Mouse (Mus musculus): ENCODE results near the gene Lexm. TPM values are rescaled to one million over a fixed set of nuclear protein-coding genes. Genes with fewer than 3 reads are reported as not detected.

Gene Lexm
- polyA plus RNA-seq, 1 experiment: 2.0 TPM

GRCm38 (mm10) chr4:106590871-106591270, 26.2 kb downstream of the Lexm start:
- Histone ChIP-seq H3K36me3 (ENCODE audit: control insufficient read depth, insufficient read depth, low read length, poor library complexity, severe bottlenecking) (peaks cover 19% of the 10 kb centered on the region), H3K9me3 (replicated peaks; ENCODE audit: control insufficient read depth, insufficient read depth, low read length, poor library complexity, severe bottlenecking) (no peaks in the 10 kb centered on the region)

GRCm38 (mm10) chr4:106590142-106590541, 26.9 kb downstream of the Lexm start:
- Histone ChIP-seq H3K4me3 (ENCODE audit: low read depth, low read length) (no peak overlapping the region), H3K9ac (ENCODE audit: low read depth, poor library complexity, severe bottlenecking) (no peak overlapping the region), H3K9me3 (replicated peaks; ENCODE audit: control insufficient read depth, insufficient read depth, low read length, poor library complexity, severe bottlenecking) (no peaks in the 10 kb centered on the region), H3K27ac (ENCODE audit: insufficient read depth, low read length) (no peak overlapping the region), H3K36me3 (ENCODE audit: control insufficient read depth, insufficient read depth, low read length, poor library complexity, severe bottlenecking) (peaks cover 23% of the 10 kb centered on the region), H3K4me1 (ENCODE audit: control insufficient read depth, insufficient read depth, low read length) (peaks cover 2% of the 10 kb centered on the region), H3K27me3 (ENCODE audit: control insufficient read depth, insufficient read depth, low read length, poor library complexity, severe bottlenecking) (no peaks in the 10 kb centered on the region)
- TF ChIP-seq POLR2A (IDR thresholded peaks at IDR 0.05; ENCODE audit: insufficient read depth, low read length) (no peak), EP300 (IDR thresholded peaks at IDR 0.05; ENCODE audit: insufficient read depth, low read depth, low read length) (no peak), CTCF (IDR thresholded peaks at IDR 0.05; ENCODE audit: low read depth, low read length) (no peak)

More at GRCm38 (mm10) chr4:106590871-106591270, 26.2 kb downstream of the Lexm start:
- H3K27ac ChIP-seq (ENCODE audit: insufficient read depth, low read length): no peak overlapping the region
- H3K4me1 ChIP-seq (ENCODE audit: control insufficient read depth, insufficient read depth, low read length): no peaks in the 10 kb centered on the region
- no peak overlapping the region for H3K4me3 ChIP-seq (ENCODE audit: low read depth, low read length)
- no peak for TF ChIP-seq CTCF (IDR thresholded peaks at IDR 0.05; ENCODE audit: low read depth, low read length)
- no peak for TF ChIP-seq EP300 (IDR thresholded peaks at IDR 0.05; ENCODE audit: insufficient read depth, low read depth, low read length)
- TF ChIP-seq POLR2A (IDR thresholded peaks at IDR 0.05; ENCODE audit: insufficient read depth, low read length): no peak
- no peaks in the 10 kb centered on the region for H3K27me3 ChIP-seq (ENCODE audit: control insufficient read depth, insufficient read depth, low read length, poor library complexity, severe bottlenecking)
- H3K9ac ChIP-seq (ENCODE audit: low read depth, poor library complexity, severe bottlenecking): no peak overlapping the region

- TF ChIP-seq EP300 (IDR thresholded peaks at IDR 0.05; ENCODE audit: insufficient read depth, low read depth, low read length) (no peak), CTCF (IDR thresholded peaks at IDR 0.05; ENCODE audit: low read depth, low read length) (no peak), POLR2A (IDR thresholded peaks at IDR 0.05; ENCODE audit: insufficient read depth, low read length) (no peak)
- peaks cover 10% of the 10 kb centered on the region for H3K4me1 ChIP-seq (ENCODE audit: control insufficient read depth, insufficient read depth, low read length)
- peaks cover 29% of the 10 kb centered on the region for H3K36me3 ChIP-seq (ENCODE audit: control insufficient read depth, insufficient read depth, low read length, poor library complexity, severe bottlenecking)
Observed at GRCm38 (mm10) chr4:106587075-106587474, 30.0 kb downstream of the Lexm start.

GRCm38 (mm10) chr4:106584665-106585064, 32.4 kb downstream of the Lexm start:
- no peaks in the 10 kb centered on the region for H3K27me3 ChIP-seq (ENCODE audit: control insufficient read depth, insufficient read depth, low read length, poor library complexity, severe bottlenecking)
- no peak overlapping the region for H3K4me3 ChIP-seq (ENCODE audit: low read depth, low read length)
- H3K9ac ChIP-seq (ENCODE audit: low read depth, poor library complexity, severe bottlenecking): no peak overlapping the region
- no peaks in the 10 kb centered on the region for H3K9me3 ChIP-seq (replicated peaks; ENCODE audit: control insufficient read depth, insufficient read depth, low read length, poor library complexity, severe bottlenecking)
- no peak overlapping the region for H3K27ac ChIP-seq (ENCODE audit: insufficient read depth, low read length)
- TF ChIP-seq POLR2A (IDR thresholded peaks at IDR 0.05; ENCODE audit: insufficient read depth, low read length): no peak
- no peak for TF ChIP-seq CTCF (IDR thresholded peaks at IDR 0.05; ENCODE audit: low read depth, low read length)
- TF ChIP-seq EP300 (IDR thresholded peaks at IDR 0.05; ENCODE audit: insufficient read depth, low read depth, low read length): no peak
- H3K36me3 ChIP-seq (ENCODE audit: control insufficient read depth, insufficient read depth, low read length, poor library complexity, severe bottlenecking): peaks cover 37% of the 10 kb centered on the region
- H3K4me1 ChIP-seq (ENCODE audit: control insufficient read depth, insufficient read depth, low read length): peaks cover 11% of the 10 kb centered on the region

More at GRCm38 (mm10) chr4:106587075-106587474, 30.0 kb downstream of the Lexm start:
- Histone ChIP-seq H3K9me3 (replicated peaks; ENCODE audit: control insufficient read depth, insufficient read depth, low read length, poor library complexity, severe bottlenecking) (no peaks in the 10 kb centered on the region), H3K9ac (ENCODE audit: low read depth, poor library complexity, severe bottlenecking) (no peak overlapping the region), H3K4me3 (ENCODE audit: low read depth, low read length) (no peak overlapping the region), H3K27ac (ENCODE audit: insufficient read depth, low read length) (no peak overlapping the region), H3K27me3 (ENCODE audit: control insufficient read depth, insufficient read depth, low read length, poor library complexity, severe bottlenecking) (no peaks in the 10 kb centered on the region)

GRCm38 (mm10) chr4:106582428-106583153, 34.5 kb downstream of the Lexm start:
- H3K9ac ChIP-seq (ENCODE audit: low read depth, poor library complexity, severe bottlenecking): peak overlapping the region; percentile 51
- peaks cover 11% of the 10 kb centered on the region for H3K4me1 ChIP-seq (ENCODE audit: control insufficient read depth, insufficient read depth, low read length)
- H3K9me3 ChIP-seq (replicated peaks; ENCODE audit: control insufficient read depth, insufficient read depth, low read length, poor library complexity, severe bottlenecking): no peaks in the 10 kb centered on the region
- TF ChIP-seq CTCF (IDR thresholded peaks at IDR 0.05; ENCODE audit: low read depth, low read length): no peak
- no peak for TF ChIP-seq EP300 (IDR thresholded peaks at IDR 0.05; ENCODE audit: insufficient read depth, low read depth, low read length)
- no peak for TF ChIP-seq POLR2A (IDR thresholded peaks at IDR 0.05; ENCODE audit: insufficient read depth, low read length)
- peak overlapping the region; percentile 89 for H3K27ac ChIP-seq (ENCODE audit: insufficient read depth, low read length)
- no peak overlapping the region for H3K4me3 ChIP-seq (ENCODE audit: low read depth, low read length)
- no peaks in the 10 kb centered on the region for H3K27me3 ChIP-seq (ENCODE audit: control insufficient read depth, insufficient read depth, low read length, poor library complexity, severe bottlenecking)
- peaks cover 51% of the 10 kb centered on the region for H3K36me3 ChIP-seq (ENCODE audit: control insufficient read depth, insufficient read depth, low read length, poor library complexity, severe bottlenecking)

GRCm38 (mm10) chr4:106581865-106582204, 35.2 kb downstream of the Lexm start:
- Histone ChIP-seq H3K4me3 (ENCODE audit: low read depth, low read length) (no peak overlapping the region), H3K9ac (ENCODE audit: low read depth, poor library complexity, severe bottlenecking) (no peak overlapping the region), H3K36me3 (ENCODE audit: control insufficient read depth, insufficient read depth, low read length, poor library complexity, severe bottlenecking) (peaks cover 46% of the 10 kb centered on the region)

More at GRCm38 (mm10) chr4:106581865-106582204, 35.2 kb downstream of the Lexm start:
- H3K9me3 ChIP-seq (replicated peaks; ENCODE audit: control insufficient read depth, insufficient read depth, low read length, poor library complexity, severe bottlenecking): no peaks in the 10 kb centered on the region
- H3K27ac ChIP-seq (ENCODE audit: insufficient read depth, low read length): peak overlapping the region; percentile 89
- peaks cover 11% of the 10 kb centered on the region for H3K4me1 ChIP-seq (ENCODE audit: control insufficient read depth, insufficient read depth, low read length)
- TF ChIP-seq CTCF (IDR thresholded peaks at IDR 0.05; ENCODE audit: low read depth, low read length) (no peak), POLR2A (IDR thresholded peaks at IDR 0.05; ENCODE audit: insufficient read depth, low read length) (no peak), EP300 (IDR thresholded peaks at IDR 0.05; ENCODE audit: insufficient read depth, low read depth, low read length) (no peak)
- no peaks in the 10 kb centered on the region for H3K27me3 ChIP-seq (ENCODE audit: control insufficient read depth, insufficient read depth, low read length, poor library complexity, severe bottlenecking)

Data from ES-Bruce4 (cell line).